Mouse (Mus musculus) E14TG2a.4 (cell line): Measurements from ENCODE around the gene Trub2.
A peak's percentile ranks its signal among the peaks of the same experiment; 100 is the strongest.

Experiments used
- H3K27me3 ChIP-seq: 2 replicates; pipeline ENCODE4 v1.6.1; 2014; ENCODE audit warnings: low read length, control low read depth; ENCODE audit not compliant: insufficient read depth
- H3K36me3 ChIP-seq: 2 replicates; pipeline ENCODE4 v1.6.1; 2014; ENCODE audit warnings: low read length, control low read depth; ENCODE audit not compliant: insufficient read depth
- H3K4me1 ChIP-seq: replicated peaks from 2 replicates; pipeline ENCODE4 v1.6.1; 2014; ENCODE audit warnings: low read depth, low read length, control low read depth
- H3K4me3 ChIP-seq: replicated peaks from 2 replicates; pipeline ENCODE4 v1.5.1; 2014; ENCODE audit warnings: mild to moderate bottlenecking, low read length
- H3K9me3 ChIP-seq: 2 replicates; pipeline ENCODE4 v1.6.1; 2014; ENCODE audit warnings: low read length, control low read depth
- CTCF ChIP-seq: conservative IDR thresholded peaks from 2 replicates; pipeline ENCODE4 v1.5.1; 2014; ENCODE audit warnings: low read length
- NANOG ChIP-seq: IDR thresholded peaks from 2 replicates; pipeline ENCODE4 v1.6.1; 2014; ENCODE audit warnings: borderline replicate concordance, low read length, mixed read lengths
- POU5F1 ChIP-seq: IDR thresholded peaks from 2 replicates; pipeline ENCODE4 v1.6.1; 2014; ENCODE audit warnings: low read length, borderline replicate concordance

The Trub2 gene

DNA sequence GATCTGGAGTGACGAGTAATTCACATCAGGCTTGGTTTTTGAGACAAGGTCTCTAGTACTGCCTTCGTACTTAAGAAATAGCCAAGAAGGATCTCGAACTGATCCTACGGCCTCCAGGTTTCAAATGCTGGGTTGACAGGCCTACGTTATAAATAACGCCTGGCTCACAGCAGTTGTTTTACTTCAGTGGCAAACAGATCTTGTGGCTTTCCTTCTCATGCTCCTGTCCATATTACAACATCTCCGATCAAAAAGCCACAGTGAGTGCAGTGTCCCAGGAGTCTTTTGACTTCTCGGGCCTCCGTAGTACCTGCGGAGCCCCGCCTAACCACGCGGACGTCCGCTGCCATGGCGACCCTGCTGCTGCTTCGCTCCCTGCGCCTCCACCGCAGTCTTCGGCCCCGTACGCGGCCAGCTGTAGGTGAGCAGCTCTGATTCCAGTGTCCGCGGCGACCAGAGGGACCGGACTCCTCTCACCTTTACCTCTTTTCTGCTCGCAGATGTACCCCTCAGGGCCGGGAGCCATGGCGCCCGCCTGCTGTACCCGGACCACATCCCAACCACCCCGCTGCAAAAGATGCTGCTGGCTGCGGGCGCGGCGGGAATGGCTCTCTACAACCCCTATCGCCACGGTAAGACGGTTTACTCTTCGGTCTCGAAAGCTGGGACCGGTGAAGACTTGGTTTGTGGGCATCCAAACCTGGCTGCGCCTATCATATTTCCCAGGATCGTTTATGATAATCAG, at the start of gene Trub2:
Trub2 (minus strand) TSS at position 566 of the 745 bp plus-strand sequence.
- TF ChIP-seq CTCF, result no peak
- no peak for TF ChIP-seq POU5F1
- no peak for TF ChIP-seq NANOG
- no peaks in the 10 kb centered on the region for H3K27me3 ChIP-seq
- no peaks in the 10 kb centered on the region for H3K9me3 ChIP-seq
- H3K36me3 ChIP-seq, result peaks cover 70% of the 10 kb centered on the region
- H3K4me1 ChIP-seq, result peaks cover 45% of the 10 kb centered on the region
- peak within 1 kb of the TSS; percentile 93 for H3K4me3 ChIP-seq

DNA sequence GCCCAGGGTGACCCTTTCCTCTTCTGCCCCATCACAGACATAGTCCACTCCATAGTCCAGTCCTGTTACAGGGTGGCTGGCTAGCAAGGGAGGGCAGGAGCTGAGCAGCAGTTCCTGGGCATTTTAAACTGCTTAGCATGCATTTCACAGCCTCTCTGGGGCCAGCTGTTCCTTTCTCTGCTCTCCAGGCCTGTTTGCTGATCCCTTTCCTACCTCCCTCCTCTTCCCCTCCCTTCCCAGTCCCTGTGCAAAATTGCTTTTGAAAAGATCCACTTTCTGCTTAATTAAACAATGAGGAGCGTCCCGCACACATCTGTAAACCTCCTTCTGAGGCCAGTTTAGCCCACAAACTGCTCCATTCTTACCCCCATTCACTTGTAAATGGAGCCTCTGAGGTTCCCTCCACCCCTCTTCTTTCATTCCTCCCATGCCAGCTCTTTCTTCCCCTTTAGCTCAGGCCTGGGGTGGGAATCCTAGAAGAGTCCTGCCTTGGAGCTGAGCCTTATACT, 47.1 kb upstream of the Trub2 start:
- Histone ChIP-seq H3K4me1 (peaks cover 93% of the 10 kb centered on the region), H3K36me3 (peaks cover 85% of the 10 kb centered on the region), H3K4me3 (peak overlapping the region; percentile 68), H3K9me3 (no peaks in the 10 kb centered on the region), H3K27me3 (no peaks in the 10 kb centered on the region)
- TF ChIP-seq NANOG (peak; percentile 88), CTCF (no peak), POU5F1 (peak; percentile 76; the same call in 1 of the 2 replicates)

- Histone ChIP-seq H3K4me3 (peak overlapping the region; percentile 58), H3K27me3 (no peaks in the 10 kb centered on the region), H3K4me1 (peaks cover 93% of the 10 kb centered on the region), H3K9me3 (no peaks in the 10 kb centered on the region), H3K36me3 (peaks cover 85% of the 10 kb centered on the region)
- TF ChIP-seq CTCF (no peak), NANOG (no peak), POU5F1 (no peak)
Observed at GRCm38 (mm10) chr2:29833796-29834195, 45.5 kb upstream of the Trub2 start.

- Histone ChIP-seq H3K9me3 (no peaks in the 10 kb centered on the region), H3K36me3 (peaks cover 69% of the 10 kb centered on the region), H3K4me3 (peak overlapping the region; percentile 24; the same call in 1 of the 2 replicates), H3K27me3 (no peaks in the 10 kb centered on the region), H3K4me1 (peaks cover 78% of the 10 kb centered on the region)
- TF ChIP-seq POU5F1 (no peak), CTCF (no peak), NANOG (no peak)
Observed at GRCm38 (mm10) chr2:29831106-29831505, 42.8 kb upstream of the Trub2 start.

- H3K36me3 ChIP-seq, result peaks cover 51% of the 10 kb centered on the region
- H3K4me3 ChIP-seq, result peak overlapping the region; percentile 100
- peaks cover 76% of the 10 kb centered on the region for H3K4me1 ChIP-seq
- no peaks in the 10 kb centered on the region for H3K27me3 ChIP-seq
- no peak for TF ChIP-seq CTCF
- TF ChIP-seq POU5F1, result no peak
- no peak for TF ChIP-seq NANOG
- H3K9me3 ChIP-seq, result no peaks in the 10 kb centered on the region
Observed at GRCm38 (mm10) chr2:29827709-29828024, 39.4 kb upstream of the Trub2 start.

DNA sequence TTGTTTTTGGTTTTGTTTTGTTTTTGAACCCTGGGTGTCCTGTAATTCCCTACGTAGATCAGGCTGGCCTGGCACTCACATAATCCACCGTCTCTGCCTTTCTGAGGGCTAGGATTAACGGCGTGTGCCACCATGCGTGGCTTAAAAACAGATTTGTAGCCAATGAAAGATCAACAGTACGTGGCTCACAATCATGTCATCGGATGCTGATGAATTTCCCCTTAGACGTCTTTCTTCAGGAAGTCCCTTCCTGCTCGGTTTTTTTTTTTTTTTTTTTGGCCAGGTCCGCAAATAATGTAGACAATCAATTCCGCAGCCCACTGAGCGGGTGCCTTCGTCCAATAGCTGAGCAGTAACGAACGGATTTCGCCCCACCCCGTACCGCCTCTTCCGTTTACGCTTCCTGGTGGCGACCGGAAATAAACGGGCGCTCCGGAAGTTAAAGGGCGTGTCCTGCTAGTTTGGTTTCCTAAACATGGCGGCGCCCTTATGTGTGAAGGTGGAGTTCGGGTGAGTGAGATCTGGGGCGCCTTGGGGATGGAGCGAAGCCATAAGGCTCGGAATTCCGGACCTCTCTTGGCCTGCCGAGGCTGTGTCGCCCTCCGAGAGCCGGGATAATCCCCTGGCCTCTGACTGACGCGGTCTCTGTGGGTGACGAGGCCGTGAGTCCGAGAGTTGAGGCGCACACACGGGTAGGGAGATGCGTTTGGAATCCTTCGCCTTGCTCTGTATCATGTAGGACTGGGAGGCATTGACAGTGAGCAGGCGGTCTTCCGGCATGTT, 38.8 kb upstream of the Trub2 start:
- no peaks in the 10 kb centered on the region for H3K9me3 ChIP-seq
- H3K4me1 ChIP-seq, result peaks cover 77% of the 10 kb centered on the region
- peak overlapping the region; percentile 100 for H3K4me3 ChIP-seq
- no peak for TF ChIP-seq CTCF
- TF ChIP-seq NANOG, result no peak
- TF ChIP-seq POU5F1, result no peak
- H3K36me3 ChIP-seq, result peaks cover 48% of the 10 kb centered on the region
- no peaks in the 10 kb centered on the region for H3K27me3 ChIP-seq

- no peaks in the 10 kb centered on the region for H3K9me3 ChIP-seq
Observed at GRCm38 (mm10) chr2:29826318-29826925, 38.1 kb upstream of the Trub2 start.

GRCm38 (mm10) chr2:29820025-29820817, 31.9 kb upstream of the Trub2 start, which contains the start of gene Urm1:
Gene Urm1 (plus strand): TSS chr2:29820075.
- H3K4me1 ChIP-seq, result peaks cover 83% of the 10 kb centered on the region
- H3K36me3 ChIP-seq, result peaks cover 21% of the 10 kb centered on the region
- no peaks in the 10 kb centered on the region for H3K27me3 ChIP-seq
- no peaks in the 10 kb centered on the region for H3K9me3 ChIP-seq
- TF ChIP-seq NANOG (peak; percentile 55; the same call in 1 of the 2 replicates), POU5F1 (peak; percentile 64), CTCF (no peak)
- peak within 1 kb of the TSS; percentile 72 for H3K4me3 ChIP-seq

More at GRCm38 (mm10) chr2:29826318-29826925, 38.1 kb upstream of the Trub2 start:
- TF ChIP-seq CTCF (no peak), POU5F1 (no peak), NANOG (no peak)
- Histone ChIP-seq H3K36me3 (peaks cover 41% of the 10 kb centered on the region), H3K4me1 (peaks cover 77% of the 10 kb centered on the region), H3K4me3 (peak overlapping the region; percentile 100), H3K27me3 (no peaks in the 10 kb centered on the region)
